Mouse (Mus musculus): Measurements from ENCODE around the gene Tcea2. TPM values are rescaled to one million over a fixed set of nuclear protein-coding genes. Genes with fewer than 3 reads are reported as not detected.

The Tcea2 gene
- polyA plus RNA-seq, 1 experiment from 2014 or later: 35.7 TPM

GRCm38 (mm10) chr2:181692304-181692703 lies 12.2 kb downstream of the Tcea2 start:
- Histone ChIP-seq H3K27me3 (peaks cover 7% of the 10 kb centered on the region; the same call in 1 of the 2 replicates), H3K9ac (replicated peaks) (no peak overlapping the region), H3K4me2 (replicated peaks) (peak overlapping the region; percentile 93), H3K27ac (no peak overlapping the region; the same call in 1 of the 2 replicates), H3K4me1 (replicated peaks) (peaks cover 26% of the 10 kb centered on the region), H3K9me3 (no peaks in the 10 kb centered on the region), H3K36me3 (peaks cover 20% of the 10 kb centered on the region), H3K4me3 (replicated peaks) (no peak overlapping the region)
- no peak for ATAC-seq
- 93% methylated on average over 3 of the region's 3 CpGs for WGBS

- H3K9ac ChIP-seq (replicated peaks): peak within 1 kb of the TSS; percentile 76
- H3K4me3 ChIP-seq (replicated peaks): peak within 1 kb of the TSS; percentile 63
- H3K36me3 ChIP-seq: peaks cover 9% of the 10 kb centered on the region
- ATAC-seq: peak; percentile 82
- peak within 1 kb of the TSS; percentile 93 for H3K4me2 ChIP-seq (replicated peaks)
- H3K27me3 ChIP-seq: peaks cover 7% of the 10 kb centered on the region; the same call in 1 of the 2 replicates
- H3K4me1 ChIP-seq (replicated peaks): peaks cover 26% of the 10 kb centered on the region
- peak within 1 kb of the TSS; percentile 69 for H3K27ac ChIP-seq
- WGBS: under 1% methylated on average over 73 of the region's 75 CpGs
- no peaks in the 10 kb centered on the region for H3K9me3 ChIP-seq
Observed at GRCm38 (mm10) chr2:181693339-181694280, 13.5 kb downstream of the Tcea2 start, which contains the start of gene Rgs19. Gene Rgs19 (minus strand): TSS chr2:181693977.

GRCm38 (mm10) chr2:181694581-181694980 lies 14.5 kb downstream of the Tcea2 start:
- Histone ChIP-seq H3K27ac (no peak overlapping the region), H3K36me3 (peaks cover under 1% of the 10 kb centered on the region; the same call in 1 of the 2 replicates), H3K4me1 (replicated peaks) (peaks cover 26% of the 10 kb centered on the region), H3K9ac (replicated peaks) (no peak overlapping the region), H3K27me3 (peaks cover 7% of the 10 kb centered on the region; the same call in 1 of the 2 replicates), H3K4me3 (replicated peaks) (peak overlapping the region; percentile 63; the same call in 1 of the 2 replicates), H3K9me3 (no peaks in the 10 kb centered on the region), H3K4me2 (replicated peaks) (peak overlapping the region; percentile 93)
- ATAC-seq: no peak
- WGBS: 86% methylated on average over 3 of the region's 3 CpGs

- Histone ChIP-seq H3K27ac (no peak overlapping the region), H3K4me3 (replicated peaks) (no peak overlapping the region), H3K36me3 (no peaks in the 10 kb centered on the region), H3K9me3 (no peaks in the 10 kb centered on the region), H3K27me3 (peaks cover 7% of the 10 kb centered on the region; the same call in 1 of the 2 replicates), H3K9ac (replicated peaks) (no peak overlapping the region), H3K4me1 (replicated peaks) (peaks cover 26% of the 10 kb centered on the region), H3K4me2 (replicated peaks) (no peak overlapping the region)
- WGBS: 69% methylated on average over 1 of the region's 1 CpGs
- no peak for ATAC-seq
Observed at GRCm38 (mm10) chr2:181695776-181696175, 15.7 kb downstream of the Tcea2 start.

GRCm38 (mm10) chr2:181696801-181697420 lies 16.8 kb downstream of the Tcea2 start:
- H3K9ac ChIP-seq (replicated peaks): no peak overlapping the region
- H3K36me3 ChIP-seq: no peaks in the 10 kb centered on the region
- WGBS: 76% methylated on average over 33 of the region's 33 CpGs
- peaks cover 19% of the 10 kb centered on the region for H3K4me1 ChIP-seq (replicated peaks)
- no peak for ATAC-seq
- H3K4me3 ChIP-seq (replicated peaks): no peak overlapping the region
- H3K4me2 ChIP-seq (replicated peaks): no peak overlapping the region
- peaks cover 7% of the 10 kb centered on the region; the same call in 1 of the 2 replicates for H3K27me3 ChIP-seq
- H3K27ac ChIP-seq: no peak overlapping the region
- no peaks in the 10 kb centered on the region for H3K9me3 ChIP-seq

- Histone ChIP-seq H3K9me3 (no peaks in the 10 kb centered on the region), H3K4me2 (replicated peaks) (no peak within 1 kb of the TSS), H3K4me3 (replicated peaks) (no peak within 1 kb of the TSS), H3K4me1 (replicated peaks) (peaks cover 8% of the 10 kb centered on the region), H3K9ac (replicated peaks) (no peak within 1 kb of the TSS), H3K36me3 (no peaks in the 10 kb centered on the region), H3K27ac (no peak within 1 kb of the TSS), H3K27me3 (peaks cover 7% of the 10 kb centered on the region; the same call in 1 of the 2 replicates)
- WGBS: 37% methylated on average over 5 of the region's 5 CpGs
- no peak for ATAC-seq
Observed at GRCm38 (mm10) chr2:181698241-181698640, 18.1 kb downstream of the Tcea2 start, which contains the start of gene Lkaaear1. Gene Lkaaear1 (minus strand): TSS chr2:181698442.

- no peak overlapping the region for H3K27ac ChIP-seq
- H3K4me1 ChIP-seq (replicated peaks): no peaks in the 10 kb centered on the region
- no peak overlapping the region for H3K4me3 ChIP-seq (replicated peaks)
- ATAC-seq: no peak
- H3K4me2 ChIP-seq (replicated peaks): no peak overlapping the region
- H3K9me3 ChIP-seq: no peaks in the 10 kb centered on the region
- H3K27me3 ChIP-seq: no peaks in the 10 kb centered on the region
- H3K36me3 ChIP-seq: no peaks in the 10 kb centered on the region
- 29% methylated on average over 4 of the region's 4 CpGs for WGBS
- no peak overlapping the region for H3K9ac ChIP-seq (replicated peaks)
Observed at GRCm38 (mm10) chr2:181706668-181707067, 26.6 kb downstream of the Tcea2 start.

- Histone ChIP-seq H3K27ac (peak overlapping the region; percentile 93), H3K36me3 (peaks cover 6% of the 10 kb centered on the region), H3K27me3 (no peaks in the 10 kb centered on the region), H3K4me1 (replicated peaks) (peaks cover 53% of the 10 kb centered on the region), H3K9me3 (no peaks in the 10 kb centered on the region), H3K4me3 (replicated peaks) (0 out of 2 replicates have a peak overlapping the region, but pooled peaks have one; percentile 48), H3K9ac (replicated peaks) (peak overlapping the region; percentile 74; the same call in 1 of the 2 replicates), H3K4me2 (replicated peaks) (peak overlapping the region; percentile 84)
- WGBS: 44% methylated on average over 1 of the region's 1 CpGs
- peak; percentile 91 for ATAC-seq
Observed at GRCm38 (mm10) chr2:181713749-181714148, 33.6 kb downstream of the Tcea2 start.

- Histone ChIP-seq H3K4me1 (replicated peaks) (peaks cover 54% of the 10 kb centered on the region), H3K4me3 (replicated peaks) (peak within 1 kb of the TSS; percentile 48), H3K4me2 (replicated peaks) (peak within 1 kb of the TSS; percentile 84), H3K27ac (peak within 1 kb of the TSS; percentile 93), H3K9ac (replicated peaks) (peak within 1 kb of the TSS; percentile 74), H3K9me3 (no peaks in the 10 kb centered on the region), H3K27me3 (no peaks in the 10 kb centered on the region), H3K36me3 (peaks cover 18% of the 10 kb centered on the region)
- ATAC-seq: peak; percentile 73
- 0% methylated on average over 7 of the region's 7 CpGs for WGBS
Observed at GRCm38 (mm10) chr2:181714903-181715326, 34.8 kb downstream of the Tcea2 start, which contains the start of gene Oprl1. Gene Oprl1 (plus strand): TSS chr2:181715016.

GRCm38 (mm10) chr2:181715382-181715781 lies 35.3 kb downstream of the Tcea2 start:
- peak; percentile 60 for ATAC-seq

GRCm38 (mm10) chr2:181716991-181717390 lies 36.9 kb downstream of the Tcea2 start:
- Histone ChIP-seq H3K9ac (replicated peaks) (0 out of 2 replicates have a peak overlapping the region, but pooled peaks have one; percentile 33), H3K4me2 (replicated peaks) (peak overlapping the region; percentile 84), H3K4me3 (replicated peaks) (peak overlapping the region; percentile 48), H3K9me3 (no peaks in the 10 kb centered on the region), H3K36me3 (peaks cover 28% of the 10 kb centered on the region), H3K27ac (no peak overlapping the region), H3K27me3 (no peaks in the 10 kb centered on the region), H3K4me1 (replicated peaks) (peaks cover 56% of the 10 kb centered on the region)
- 66% methylated on average over 3 of the region's 3 CpGs for WGBS
- ATAC-seq: no peak

More at GRCm38 (mm10) chr2:181715382-181715781, 35.3 kb downstream of the Tcea2 start:
- Histone ChIP-seq H3K4me3 (replicated peaks) (peak overlapping the region; percentile 48), H3K36me3 (peaks cover 23% of the 10 kb centered on the region), H3K9ac (replicated peaks) (peak overlapping the region; percentile 74), H3K4me2 (replicated peaks) (peak overlapping the region; percentile 84), H3K27me3 (no peaks in the 10 kb centered on the region), H3K9me3 (no peaks in the 10 kb centered on the region), H3K4me1 (replicated peaks) (peaks cover 55% of the 10 kb centered on the region), H3K27ac (peak overlapping the region; percentile 93)
- 49% methylated on average over 3 of the region's 3 CpGs for WGBS

Measured in midbrain, embryonic 13.5 days (tissue).